18 mouse cellular contexts compared by ENCODE assay signal in genomic region chr11:18954852-18955251, GRCm38 (mm10).
A peak's percentile ranks its signal among the peaks of the same experiment; 100 is the strongest.
DNase-seq lines count a peak whose midpoint lies in the region; ATAC-seq and TF ChIP-seq lines count a peak whose summit lies in the region.
"Had no signal": no experiment of that assay in that cellular context is flagged by ENCODE, and none has a peak within 500 bp of the region (broad histone marks: within the 10 kb centered on the region; RNA-seq: fewer than 3 reads in every experiment).

No protein-coding gene starts in this region.

- no peak overlapping the region for H3K4me2 ChIP-seq in midbrain, embryonic 11.5 days
- no peak overlapping the region for H3K4me2 ChIP-seq in midbrain, embryonic 15.5 days
- H3K4me2 ChIP-seq: embryonic facial prominence, embryonic 12.5 days; heart, embryonic 11.5 days; hindbrain, embryonic 14.5 days; intestine, embryonic 15.5 days had no signal

- WGBS in heart, embryonic 10.5 days, result 85% methylated on average over 2 of the region's 2 CpGs
- WGBS in midbrain, embryonic 11.5 days, result 43% methylated on average over 2 of the region's 2 CpGs
- 37% methylated on average over 2 of the region's 2 CpGs for WGBS in midbrain, embryonic 15.5 days

- no peaks in the 10 kb centered on the region for H3K27me3 ChIP-seq in heart, embryonic 10.5 days (ENCODE audit: insufficient read depth, poor library complexity, severe bottlenecking)
- no peaks in the 10 kb centered on the region for H3K27me3 ChIP-seq in midbrain, embryonic 11.5 days (ENCODE audit: control insufficient read depth, insufficient read depth, low read length)
- no peaks in the 10 kb centered on the region for H3K27me3 ChIP-seq in midbrain, embryonic 15.5 days (replicated peaks)
- H3K27me3 ChIP-seq in MEL (ENCODE audit: control insufficient read depth in 1 of 2, insufficient read depth in 2 of 2, low read length in 2 of 2), result no peaks in the 10 kb centered on the region
- H3K27me3 ChIP-seq: embryonic facial prominence, embryonic 12.5 days; intestine, embryonic 15.5 days had no signal

- no peak for TF ChIP-seq CTCF in MEL (IDR thresholded peaks at IDR 0.05 in 2 of 3, conservative IDR thresholded peaks at IDR 0.05 in 1 of 3; ENCODE audit: control insufficient read depth in 1 of 3, insufficient read depth in 1 of 3, low read depth in 2 of 3, low read length in 3 of 3, poor library complexity in 1 of 3, severe bottlenecking in 1 of 3)
- TF ChIP-seq CTCF in brain, embryonic 14.5 days (IDR thresholded peaks at IDR 0.05; ENCODE audit: borderline replicate concordance, extremely low read depth, insufficient read depth, insufficient read length), result no peak

- H3K4me3 ChIP-seq in heart, embryonic 10.5 days, result no peak overlapping the region
- H3K4me3 ChIP-seq in midbrain, embryonic 11.5 days (ENCODE audit: low read depth, low read length), result no peak overlapping the region
- H3K4me3 ChIP-seq in midbrain, embryonic 15.5 days, result no peak overlapping the region
- no peak overlapping the region for H3K4me3 ChIP-seq in MEL (ENCODE audit: control insufficient read depth in 1 of 2, insufficient read depth in 1 of 2, low read depth in 2 of 2, low read length in 2 of 2)
- H3K4me3 ChIP-seq: embryonic facial prominence, embryonic 12.5 days; intestine, embryonic 15.5 days had no signal

- peak overlapping the region; percentile 17; the same call in 1 of the 2 replicates for H3K27ac ChIP-seq in heart, embryonic 10.5 days
- no peak overlapping the region for H3K27ac ChIP-seq in midbrain, embryonic 11.5 days (ENCODE audit: low read depth, low read length)
- no peak overlapping the region for H3K27ac ChIP-seq in midbrain, embryonic 15.5 days
- H3K27ac ChIP-seq in MEL (ENCODE audit: control insufficient read depth, low read depth, low read length), result no peak overlapping the region
- H3K27ac ChIP-seq: embryonic facial prominence, embryonic 12.5 days; hindbrain, embryonic 14.5 days; intestine, embryonic 15.5 days had no signal

- no peak for TF ChIP-seq RAD21 in MEL (IDR thresholded peaks at IDR 0.05; ENCODE audit: low read depth, low read length)

- no peak for TF ChIP-seq POLR2A in MEL (IDR thresholded peaks at IDR 0.05; ENCODE audit: control insufficient read depth in 1 of 2, insufficient read depth in 1 of 2, low read depth in 1 of 2, low read length in 2 of 2, poor library complexity in 1 of 2)
- TF ChIP-seq POLR2A in brain, embryonic 14.5 days (IDR thresholded peaks at IDR 0.05; ENCODE audit: borderline replicate concordance, extremely low read depth, insufficient read depth, insufficient read length, poor library complexity, severe bottlenecking), result no peak

- H3K9ac ChIP-seq in midbrain, embryonic 11.5 days (ENCODE audit: low read length), result no peak overlapping the region
- H3K9ac ChIP-seq in midbrain, embryonic 15.5 days, result no peak overlapping the region
- no peak overlapping the region for H3K9ac ChIP-seq in MEL (ENCODE audit: control insufficient read depth, low read depth, low read length, poor library complexity, severe bottlenecking)
- H3K9ac ChIP-seq: embryonic facial prominence, embryonic 12.5 days; hindbrain, embryonic 14.5 days; intestine, embryonic 15.5 days had no signal

- H3K4me1 ChIP-seq in heart, embryonic 10.5 days, result peaks cover 69% of the 10 kb centered on the region
- H3K4me1 ChIP-seq in midbrain, embryonic 11.5 days (ENCODE audit: control insufficient read depth, insufficient read depth, low read length), result no peaks in the 10 kb centered on the region
- H3K4me1 ChIP-seq in midbrain, embryonic 15.5 days, result peaks cover 11% of the 10 kb centered on the region
- H3K4me1 ChIP-seq in MEL (ENCODE audit: control insufficient read depth in 1 of 2, insufficient read depth in 2 of 2, low read length in 2 of 2), result peaks cover 20 to 30% of the 10 kb centered on the region in 2 experiments

- DNase-seq in heart, embryonic 10.5 days (ENCODE audit: low spot score), result no peak
- no peak for DNase-seq in heart, postnatal 14 days
- no peak for DNase-seq in midbrain, embryonic 11.5 days (ENCODE audit: low spot score, missing footprints)
- DNase-seq in MEL (ENCODE audit: low read depth, low spot score), result peak; percentile 25
- peak; percentile 69 for DNase-seq in brain, embryonic 14.5 days (ENCODE audit: low read depth)
- DNase-seq: adrenal gland, adult 8-10 months; adrenal gland, postnatal 36 days; cerebellum, adult 11-12 months; cerebellum, adult 9-10 months; cerebellum, postnatal 25 days; gastrocnemius, postnatal 36 days; kidney, adult 18-20 months had no signal

- no peak for TF ChIP-seq EP300 in MEL (IDR thresholded peaks at IDR 0.05; ENCODE audit: low read depth in 1 of 2, low read length in 2 of 2)

- peak; percentile 52; the same call in 1 of the 2 replicates for ATAC-seq in midbrain, embryonic 11.5 days (ENCODE audit: low FRiP score)
- no peak for ATAC-seq in midbrain, embryonic 15.5 days (replicated peaks)
- no peak for ATAC-seq in cerebellum, adult (ENCODE audit: insufficient number of reproducible peaks, low FRiP score, low TSS enrichment)
- ATAC-seq: intestine, embryonic 15.5 days had no signal

- H3K79me2 ChIP-seq in MEL (ENCODE audit: control insufficient read depth, insufficient read depth, low read length, poor library complexity), result no peaks in the 10 kb centered on the region

- H3K36me3 ChIP-seq in heart, embryonic 10.5 days, result 0 out of 2 replicates have a peak, but pooled peaks cover 3% of the 10 kb centered on the region
- H3K36me3 ChIP-seq in midbrain, embryonic 11.5 days (ENCODE audit: control insufficient read depth, insufficient read depth, low read length), result no peaks in the 10 kb centered on the region
- no peaks in the 10 kb centered on the region for H3K36me3 ChIP-seq in midbrain, embryonic 15.5 days (replicated peaks)
- peaks cover 0 to 32% of the 10 kb centered on the region in 2 experiments; a peak in 2 of 4 replicates for H3K36me3 ChIP-seq in MEL (ENCODE audit: control insufficient read depth in 1 of 2, insufficient read depth in 2 of 2, low read length in 2 of 2)
- H3K36me3 ChIP-seq: embryonic facial prominence, embryonic 12.5 days; intestine, embryonic 15.5 days had no signal

- intact Hi-C loops in heart, postnatal 14 days (cut with DNase I), result loop anchor here (5.0 kb wide), 2 partner anchors 57 to 78 kb away; no protein-coding TSS in a partner anchor

- no peaks in the 10 kb centered on the region for H3K9me3 ChIP-seq in heart, embryonic 10.5 days
- H3K9me3 ChIP-seq in midbrain, embryonic 11.5 days (ENCODE audit: control insufficient read depth, low read length), result no peaks in the 10 kb centered on the region
- no peaks in the 10 kb centered on the region for H3K9me3 ChIP-seq in midbrain, embryonic 15.5 days
- no peaks in the 10 kb centered on the region for H3K9me3 ChIP-seq in MEL (replicated peaks; ENCODE audit: insufficient read depth, low read length)
- H3K9me3 ChIP-seq: embryonic facial prominence, embryonic 12.5 days; intestine, embryonic 15.5 days had no signal

TF ChIP-seq in MEL, 35 proteins besides CTCF, POLR2A, EP300 and RAD21:
- no peak for TF ChIP-seq BHLHE40 (IDR thresholded peaks at IDR 0.05; ENCODE audit: borderline replicate concordance, low read depth, low read length)
- no peak for TF ChIP-seq MAFK (IDR thresholded peaks at IDR 0.05; ENCODE audit: borderline replicate concordance, low read depth, low read length)
- TF ChIP-seq ZNF384 (IDR thresholded peaks at IDR 0.05; ENCODE audit: low read depth, low read length), result peak; percentile 87
- TF ChIP-seq GABPA (IDR thresholded peaks at IDR 0.05; ENCODE audit: low read depth, low read length), result no peak

Comparison
In these comparisons a context has a peak if more than half of its experiments do, and no peak if none do; other contexts are left out.
1. DNase-seq: peak in MEL (single experiment) and brain, embryonic 14.5 days (single experiment); none in heart, embryonic 10.5 days (single experiment), heart, postnatal 14 days (0 of 2) and midbrain, embryonic 11.5 days (single experiment).